Mouse (Mus musculus) kidney, adult 8-10 months (tissue): ENCODE data around the gene Rfx8.

ENCODE experiments used
- DNase-seq, 2 experiments: peaks; one replicate each; pipeline ENCODE4 v3.0.0; 2022

Rfx8 gene

GRCm38 (mm10) chr1:39720632-39721350 is at the start of gene Rfx8:
Rfx8 (minus strand) TSS chr1:39720997.
- no peak for DNase-seq

- DNase-seq, result no peak
Measured at GRCm38 (mm10) chr1:39770436-39770835, 49.6 kb upstream of the Rfx8 start.

- no peak for DNase-seq
Measured at GRCm38 (mm10) chr1:39768017-39768416, 47.2 kb upstream of the Rfx8 start.

GRCm38 (mm10) chr1:39765854-39766493 is 45.2 kb upstream of the Rfx8 start:
- no peak for DNase-seq

- peak; percentile 87 to 88 for DNase-seq
Measured at GRCm38 (mm10) chr1:39762025-39762370, 41.2 kb upstream of the Rfx8 start.

- DNase-seq, result peak; percentile 66
Measured at GRCm38 (mm10) chr1:39761211-39762024, 40.6 kb upstream of the Rfx8 start.

GRCm38 (mm10) chr1:39760181-39760715 is 39.5 kb upstream of the Rfx8 start:
- DNase-seq, result no peak

GRCm38 (mm10) chr1:39759231-39760175 is 38.7 kb upstream of the Rfx8 start:
- DNase-seq, result peak in 1 of 2 experiments; percentile 23

- peak; percentile 29 to 37 for DNase-seq
Measured at GRCm38 (mm10) chr1:39758244-39758643, 37.4 kb upstream of the Rfx8 start.

- DNase-seq, result no peak
Measured at GRCm38 (mm10) chr1:39756952-39757351, 36.2 kb upstream of the Rfx8 start.

GRCm38 (mm10) chr1:39754224-39754957 is 33.6 kb upstream of the Rfx8 start:
- no peak for DNase-seq

GRCm38 (mm10) chr1:39751537-39751936 is 30.7 kb upstream of the Rfx8 start:
- DNase-seq, result no peak

GRCm38 (mm10) chr1:39749664-39750063 is 28.9 kb upstream of the Rfx8 start:
- no peak for DNase-seq

GRCm38 (mm10) chr1:39749214-39749613 is 28.4 kb upstream of the Rfx8 start:
- DNase-seq, result no peak

GRCm38 (mm10) chr1:39748666-39749065 is 27.9 kb upstream of the Rfx8 start:
- no peak for DNase-seq

GRCm38 (mm10) chr1:39746464-39746863 is 25.7 kb upstream of the Rfx8 start:
- no peak for DNase-seq

GRCm38 (mm10) chr1:39740948-39741347 is 20.2 kb upstream of the Rfx8 start:
- no peak for DNase-seq

- no peak for DNase-seq
Measured at GRCm38 (mm10) chr1:39740002-39740401, 19.2 kb upstream of the Rfx8 start.

GRCm38 (mm10) chr1:39735927-39736604 is 15.3 kb upstream of the Rfx8 start:
- peak; percentile 70 to 86 for DNase-seq

- no peak for DNase-seq
Measured at GRCm38 (mm10) chr1:39735493-39735892, 14.7 kb upstream of the Rfx8 start.

- DNase-seq, result no peak
Measured at GRCm38 (mm10) chr1:39734881-39735280, 14.1 kb upstream of the Rfx8 start.
